Mouse (Mus musculus): Measurements from ENCODE around the gene Irf1. TPM values are rescaled to one million over a fixed set of nuclear protein-coding genes. Genes with fewer than 3 reads are reported as not detected.

Gene Irf1
- polyA plus RNA-seq, 1 experiment from 2014 or later: 2.0 TPM

GRCm38 (mm10) chr11:53774659-53775255 is 4.9 kb downstream of the Irf1 start:
- H3K4me1 ChIP-seq (replicated peaks): peaks cover 5% of the 10 kb centered on the region; the same call in 1 of the 2 replicates
- WGBS: 88% methylated on average over 13 of the region's 13 CpGs
- no peak overlapping the region for H3K9ac ChIP-seq (replicated peaks)
- no peak overlapping the region for H3K4me3 ChIP-seq (replicated peaks)
- H3K4me2 ChIP-seq (replicated peaks): no peak overlapping the region
- no peaks in the 10 kb centered on the region for H3K36me3 ChIP-seq
- H3K27ac ChIP-seq: no peak overlapping the region
- no peaks in the 10 kb centered on the region for H3K9me3 ChIP-seq
- no peak for ATAC-seq
- peaks cover 19% of the 10 kb centered on the region for H3K27me3 ChIP-seq

- no peak for ATAC-seq
- H3K4me2 ChIP-seq (replicated peaks): no peak overlapping the region
- no peaks in the 10 kb centered on the region for H3K4me1 ChIP-seq (replicated peaks)
- H3K9ac ChIP-seq (replicated peaks): no peak overlapping the region
- WGBS: 73% methylated on average over 5 of the region's 5 CpGs
- no peaks in the 10 kb centered on the region for H3K9me3 ChIP-seq
- H3K36me3 ChIP-seq: no peaks in the 10 kb centered on the region
- H3K27ac ChIP-seq: no peak overlapping the region
- H3K27me3 ChIP-seq: no peaks in the 10 kb centered on the region
- no peak overlapping the region for H3K4me3 ChIP-seq (replicated peaks)
Observed at GRCm38 (mm10) chr11:53777736-53778135, 7.9 kb downstream of the Irf1 start.

GRCm38 (mm10) chr11:53778455-53778854 is 8.6 kb downstream of the Irf1 start:
- Histone ChIP-seq H3K4me1 (replicated peaks) (no peaks in the 10 kb centered on the region), H3K4me3 (replicated peaks) (no peak overlapping the region), H3K36me3 (no peaks in the 10 kb centered on the region), H3K4me2 (replicated peaks) (no peak overlapping the region), H3K9me3 (no peaks in the 10 kb centered on the region), H3K27me3 (no peaks in the 10 kb centered on the region), H3K27ac (no peak overlapping the region), H3K9ac (replicated peaks) (no peak overlapping the region)
- no peak for ATAC-seq
- WGBS: 81% methylated on average over 5 of the region's 5 CpGs

GRCm38 (mm10) chr11:53779808-53780207 is 10.0 kb downstream of the Irf1 start:
- no peaks in the 10 kb centered on the region for H3K27me3 ChIP-seq
- 90% methylated on average over 2 of the region's 2 CpGs for WGBS
- no peak overlapping the region for H3K9ac ChIP-seq (replicated peaks)
- no peaks in the 10 kb centered on the region for H3K4me1 ChIP-seq (replicated peaks)
- no peaks in the 10 kb centered on the region for H3K9me3 ChIP-seq
- H3K4me2 ChIP-seq (replicated peaks): no peak overlapping the region
- no peaks in the 10 kb centered on the region for H3K36me3 ChIP-seq
- no peak overlapping the region for H3K4me3 ChIP-seq (replicated peaks)
- ATAC-seq: no peak
- no peak overlapping the region for H3K27ac ChIP-seq

GRCm38 (mm10) chr11:53780262-53780661 is 10.4 kb downstream of the Irf1 start:
- Histone ChIP-seq H3K9ac (replicated peaks) (no peak overlapping the region), H3K4me3 (replicated peaks) (no peak overlapping the region), H3K27ac (no peak overlapping the region), H3K4me2 (replicated peaks) (no peak overlapping the region), H3K27me3 (no peaks in the 10 kb centered on the region), H3K4me1 (replicated peaks) (no peaks in the 10 kb centered on the region), H3K36me3 (no peaks in the 10 kb centered on the region), H3K9me3 (no peaks in the 10 kb centered on the region)
- 72% methylated on average over 3 of the region's 3 CpGs for WGBS
- no peak for ATAC-seq

GRCm38 (mm10) chr11:53781201-53781775 is 11.5 kb downstream of the Irf1 start:
- ATAC-seq: no peak
- no peak overlapping the region for H3K4me3 ChIP-seq (replicated peaks)
- H3K9ac ChIP-seq (replicated peaks): no peak overlapping the region
- H3K9me3 ChIP-seq: no peaks in the 10 kb centered on the region
- WGBS: 92% methylated on average over 4 of the region's 4 CpGs
- H3K27ac ChIP-seq: no peak overlapping the region
- no peaks in the 10 kb centered on the region for H3K4me1 ChIP-seq (replicated peaks)
- H3K4me2 ChIP-seq (replicated peaks): no peak overlapping the region
- no peaks in the 10 kb centered on the region for H3K36me3 ChIP-seq
- H3K27me3 ChIP-seq: no peaks in the 10 kb centered on the region

GRCm38 (mm10) chr11:53781964-53782363 is 12.2 kb downstream of the Irf1 start:
- no peak overlapping the region for H3K4me2 ChIP-seq (replicated peaks)
- H3K4me3 ChIP-seq (replicated peaks): no peak overlapping the region
- H3K27me3 ChIP-seq: no peaks in the 10 kb centered on the region
- no peaks in the 10 kb centered on the region for H3K9me3 ChIP-seq
- H3K36me3 ChIP-seq: no peaks in the 10 kb centered on the region
- no peak overlapping the region for H3K9ac ChIP-seq (replicated peaks)
- no peak overlapping the region for H3K27ac ChIP-seq
- ATAC-seq: no peak
- no peaks in the 10 kb centered on the region for H3K4me1 ChIP-seq (replicated peaks)
- 93% methylated on average over 7 of the region's 7 CpGs for WGBS

GRCm38 (mm10) chr11:53783288-53783687 is 13.5 kb downstream of the Irf1 start:
- Histone ChIP-seq H3K4me1 (replicated peaks) (no peaks in the 10 kb centered on the region), H3K27ac (no peak overlapping the region)
- WGBS: 90% methylated on average over 9 of the region's 9 CpGs

GRCm38 (mm10) chr11:53785311-53785936 is 15.6 kb downstream of the Irf1 start:
- Histone ChIP-seq H3K27me3 (no peaks in the 10 kb centered on the region), H3K9me3 (peaks cover 3% of the 10 kb centered on the region; the same call in 1 of the 2 replicates), H3K36me3 (no peaks in the 10 kb centered on the region), H3K4me2 (replicated peaks) (no peak overlapping the region), H3K4me1 (replicated peaks) (no peaks in the 10 kb centered on the region), H3K4me3 (replicated peaks) (no peak overlapping the region), H3K27ac (no peak overlapping the region), H3K9ac (replicated peaks) (no peak overlapping the region)
- no peak for ATAC-seq
- WGBS: 90% methylated on average over 3 of the region's 3 CpGs

More at GRCm38 (mm10) chr11:53783288-53783687, 13.5 kb downstream of the Irf1 start:
- Histone ChIP-seq H3K27me3 (no peaks in the 10 kb centered on the region), H3K9ac (replicated peaks) (no peak overlapping the region), H3K4me2 (replicated peaks) (no peak overlapping the region), H3K4me3 (replicated peaks) (no peak overlapping the region), H3K9me3 (no peaks in the 10 kb centered on the region), H3K36me3 (no peaks in the 10 kb centered on the region)
- ATAC-seq: no peak

GRCm38 (mm10) chr11:53786058-53787031 is 16.5 kb downstream of the Irf1 start:
- Histone ChIP-seq H3K4me1 (replicated peaks) (no peaks in the 10 kb centered on the region), H3K9me3 (peaks cover 5% of the 10 kb centered on the region; the same call in 1 of the 2 replicates), H3K27ac (no peak overlapping the region), H3K4me3 (replicated peaks) (no peak overlapping the region), H3K4me2 (replicated peaks) (no peak overlapping the region), H3K9ac (replicated peaks) (no peak overlapping the region), H3K27me3 (no peaks in the 10 kb centered on the region), H3K36me3 (no peaks in the 10 kb centered on the region)
- no peak for ATAC-seq
- 80% methylated on average over 13 of the region's 13 CpGs for WGBS

- 69% methylated on average over 8 of the region's 8 CpGs for WGBS
Observed at GRCm38 (mm10) chr11:53788196-53788595, 18.4 kb downstream of the Irf1 start.

GRCm38 (mm10) chr11:53789277-53789676 is 19.5 kb downstream of the Irf1 start:
- Histone ChIP-seq H3K4me2 (replicated peaks) (no peak overlapping the region), H3K27me3 (no peaks in the 10 kb centered on the region), H3K36me3 (no peaks in the 10 kb centered on the region), H3K9me3 (peaks cover 5% of the 10 kb centered on the region; the same call in 1 of the 2 replicates), H3K9ac (replicated peaks) (no peak overlapping the region), H3K4me3 (replicated peaks) (no peak overlapping the region), H3K4me1 (replicated peaks) (no peaks in the 10 kb centered on the region), H3K27ac (no peak overlapping the region)
- no peak for ATAC-seq
- 69% methylated on average over 3 of the region's 3 CpGs for WGBS

More at GRCm38 (mm10) chr11:53788196-53788595, 18.4 kb downstream of the Irf1 start:
- no peak overlapping the region for H3K9ac ChIP-seq (replicated peaks)
- ATAC-seq: no peak
- no peak overlapping the region for H3K4me2 ChIP-seq (replicated peaks)
- peaks cover 5% of the 10 kb centered on the region; the same call in 1 of the 2 replicates for H3K9me3 ChIP-seq
- H3K4me1 ChIP-seq (replicated peaks): no peaks in the 10 kb centered on the region
- no peaks in the 10 kb centered on the region for H3K36me3 ChIP-seq
- H3K27ac ChIP-seq: no peak overlapping the region
- H3K4me3 ChIP-seq (replicated peaks): no peak overlapping the region
- no peaks in the 10 kb centered on the region for H3K27me3 ChIP-seq

Data from midbrain, embryonic 13.5 days (tissue).